Mouse (Mus musculus): ENCODE measurements around the gene Cbx8. TPM values are rescaled to one million over a fixed set of nuclear protein-coding genes. Genes with fewer than 3 reads are reported as not detected.
A peak's percentile ranks its signal among the peaks of the same experiment; 100 is the strongest.

Gene Cbx8
- polyA plus RNA-seq, 1 experiment from 2014 or later = 9.8 TPM

DNA sequence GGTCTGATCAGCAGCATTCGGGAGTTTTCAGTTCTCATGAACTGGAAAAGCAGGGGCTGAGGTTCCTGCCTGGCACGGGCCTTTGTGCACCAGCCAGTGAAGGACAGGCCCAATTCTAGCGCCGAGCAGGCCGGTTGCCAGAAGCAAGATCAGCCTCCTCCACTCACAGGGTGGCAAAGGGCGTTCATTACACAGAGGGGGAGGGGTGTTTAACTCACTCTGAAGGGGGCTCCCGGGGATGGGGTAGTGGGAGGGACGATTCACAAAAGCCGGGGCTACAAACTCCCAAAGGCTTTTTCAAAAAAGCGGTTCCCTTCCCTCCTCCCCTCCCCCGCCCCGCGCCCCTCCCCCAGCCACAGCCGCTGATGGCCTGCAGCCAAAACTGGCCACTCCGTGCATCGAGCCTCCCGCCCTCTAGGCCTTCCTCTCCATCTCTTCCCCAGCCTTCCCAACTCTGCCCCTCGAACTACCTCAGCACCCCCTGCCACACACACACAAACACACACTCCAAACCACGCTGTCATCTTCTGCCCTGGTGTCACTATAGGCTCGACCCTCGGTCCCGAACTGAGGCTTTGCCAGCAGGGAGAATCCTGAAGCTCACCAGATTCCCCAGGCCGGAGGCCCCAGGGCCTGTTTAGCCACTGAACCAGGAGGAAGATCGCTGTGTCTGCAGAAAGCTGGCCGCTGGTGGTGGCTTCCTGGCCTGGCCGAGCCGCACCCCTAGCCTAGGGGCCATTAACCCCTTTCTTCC lies 38.1 kb upstream of the Cbx8 start:
- no peak for DNase-seq (ENCODE audit: low spot score)
- H3K4me2 ChIP-seq (replicated peaks) = peak overlapping the region; percentile 41
- H3K27me3 ChIP-seq (ENCODE audit: control insufficient read depth, insufficient read depth, low read length) = peaks cover 28% of the 10 kb centered on the region
- H3K4me3 ChIP-seq (replicated peaks; ENCODE audit: low read length) = no peak overlapping the region
- peaks cover 29% of the 10 kb centered on the region for H3K36me3 ChIP-seq (replicated peaks; ENCODE audit: control insufficient read depth, insufficient read depth)
- H3K27ac ChIP-seq = peak overlapping the region; percentile 54
- H3K9ac ChIP-seq = peak overlapping the region; percentile 13; the same call in 1 of the 2 replicates
- peak; percentile 79 for ATAC-seq (ENCODE audit: low FRiP score)
- peaks cover 52% of the 10 kb centered on the region for H3K4me1 ChIP-seq (replicated peaks; ENCODE audit: control insufficient read depth, insufficient read depth, low read length)
- no peaks in the 10 kb centered on the region for H3K9me3 ChIP-seq (ENCODE audit: control insufficient read depth, low read length)
- 6% methylated on average over 24 of the region's 27 CpGs for WGBS

- WGBS = 76% methylated on average over 4 of the region's 4 CpGs
- H3K4me3 ChIP-seq (replicated peaks; ENCODE audit: low read length) = no peak overlapping the region
- DNase-seq (ENCODE audit: low spot score) = no peak
- no peak overlapping the region for H3K4me2 ChIP-seq (replicated peaks)
- H3K9me3 ChIP-seq (ENCODE audit: control insufficient read depth, low read length) = no peaks in the 10 kb centered on the region
- peaks cover 29% of the 10 kb centered on the region for H3K36me3 ChIP-seq (replicated peaks; ENCODE audit: control insufficient read depth, insufficient read depth)
- H3K27ac ChIP-seq = no peak overlapping the region
- no peak for ATAC-seq (ENCODE audit: low FRiP score)
- H3K4me1 ChIP-seq (replicated peaks; ENCODE audit: control insufficient read depth, insufficient read depth, low read length) = peaks cover 41% of the 10 kb centered on the region
- H3K27me3 ChIP-seq (ENCODE audit: control insufficient read depth, insufficient read depth, low read length) = peaks cover 25% of the 10 kb centered on the region
- H3K9ac ChIP-seq = no peak overlapping the region
These were observed 37.0 kb upstream of the Cbx8 start for GRCm38 (mm10) chr11:119077755-119078154.

GRCm38 (mm10) chr11:119075805-119076204 lies 35.0 kb upstream of the Cbx8 start:
- Histone ChIP-seq H3K4me3 (replicated peaks; ENCODE audit: low read length) (no peak overlapping the region), H3K27ac (no peak overlapping the region), H3K9me3 (ENCODE audit: control insufficient read depth, low read length) (no peaks in the 10 kb centered on the region), H3K27me3 (ENCODE audit: control insufficient read depth, insufficient read depth, low read length) (peaks cover 6% of the 10 kb centered on the region; the same call in 1 of the 2 replicates), H3K9ac (no peak overlapping the region), H3K4me1 (replicated peaks; ENCODE audit: control insufficient read depth, insufficient read depth, low read length) (peaks cover 21% of the 10 kb centered on the region), H3K4me2 (replicated peaks) (no peak overlapping the region), H3K36me3 (replicated peaks; ENCODE audit: control insufficient read depth, insufficient read depth) (peaks cover 13% of the 10 kb centered on the region)
- ATAC-seq (ENCODE audit: low FRiP score) (no peak), DNase-seq (ENCODE audit: low spot score) (no peak)
- WGBS = 96% methylated on average over 5 of the region's 5 CpGs

GRCm38 (mm10) chr11:119073876-119074433 lies 33.2 kb upstream of the Cbx8 start:
- no peak for DNase-seq (ENCODE audit: low spot score)
- ATAC-seq (ENCODE audit: low FRiP score) = no peak
- Histone ChIP-seq H3K4me2 (replicated peaks) (no peak overlapping the region), H3K27me3 (ENCODE audit: control insufficient read depth, insufficient read depth, low read length) (no peaks in the 10 kb centered on the region), H3K9ac (no peak overlapping the region), H3K9me3 (ENCODE audit: control insufficient read depth, low read length) (no peaks in the 10 kb centered on the region), H3K27ac (no peak overlapping the region), H3K4me1 (replicated peaks; ENCODE audit: control insufficient read depth, insufficient read depth, low read length) (peaks cover 9% of the 10 kb centered on the region), H3K36me3 (replicated peaks; ENCODE audit: control insufficient read depth, insufficient read depth) (0 out of 2 replicates have a peak, but pooled peaks cover 4% of the 10 kb centered on the region), H3K4me3 (replicated peaks; ENCODE audit: low read length) (no peak overlapping the region)
- 72% methylated on average over 6 of the region's 6 CpGs for WGBS

DNA sequence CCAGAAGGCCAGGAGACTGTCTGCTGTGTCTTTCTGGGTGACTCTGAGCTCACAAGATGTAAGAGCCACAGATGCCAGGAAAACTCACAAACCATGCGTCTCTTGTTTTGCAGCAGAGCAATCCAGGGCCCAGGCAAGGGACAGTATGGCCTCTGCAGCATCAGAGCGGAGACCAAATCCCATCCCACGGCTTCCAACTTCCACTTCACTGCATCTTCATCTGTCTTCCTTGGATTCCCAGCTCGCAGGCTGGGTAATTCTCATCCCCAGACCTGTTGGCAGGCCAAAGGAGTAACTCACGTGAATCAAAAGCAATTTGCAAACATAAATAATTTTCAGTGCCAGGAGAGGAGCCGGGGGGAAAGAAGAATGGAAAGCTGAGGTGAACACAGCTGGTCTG lies 32.2 kb upstream of the Cbx8 start:
- no peak for ATAC-seq (ENCODE audit: low FRiP score)
- Histone ChIP-seq H3K27me3 (ENCODE audit: control insufficient read depth, insufficient read depth, low read length) (no peaks in the 10 kb centered on the region), H3K4me3 (replicated peaks; ENCODE audit: low read length) (no peak overlapping the region), H3K27ac (no peak overlapping the region), H3K9me3 (ENCODE audit: control insufficient read depth, low read length) (no peaks in the 10 kb centered on the region), H3K4me1 (replicated peaks; ENCODE audit: control insufficient read depth, insufficient read depth, low read length) (no peaks in the 10 kb centered on the region), H3K36me3 (replicated peaks; ENCODE audit: control insufficient read depth, insufficient read depth) (0 out of 2 replicates have a peak, but pooled peaks cover 4% of the 10 kb centered on the region), H3K4me2 (replicated peaks) (no peak overlapping the region), H3K9ac (no peak overlapping the region)
- no peak for DNase-seq (ENCODE audit: low spot score)
- 49% methylated on average over 6 of the region's 6 CpGs for whole genome bisulfite sequencing

DNA sequence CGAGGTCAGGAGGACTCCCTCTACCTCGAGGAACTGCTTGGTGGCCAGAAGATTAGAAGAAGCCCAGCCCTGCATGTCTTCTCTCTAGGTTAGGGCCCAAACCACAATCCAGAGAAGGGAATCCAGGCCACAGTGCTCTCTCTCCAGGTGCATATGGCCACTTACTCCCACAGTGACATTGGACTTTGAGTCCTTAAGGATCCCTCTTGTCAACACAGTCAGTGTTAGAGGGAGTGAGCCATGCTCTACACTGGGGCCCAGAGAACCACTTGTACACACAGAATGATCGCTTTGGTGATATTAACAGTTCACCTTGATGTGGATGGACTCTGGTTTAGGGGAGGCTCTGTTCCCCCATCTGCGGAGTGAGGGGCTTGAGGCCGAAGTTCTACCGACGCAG lies 31.5 kb upstream of the Cbx8 start:
- ATAC-seq (ENCODE audit: low FRiP score) (no peak), DNase-seq (ENCODE audit: low spot score) (no peak)
- Histone ChIP-seq H3K27ac (no peak overlapping the region), H3K9me3 (ENCODE audit: control insufficient read depth, low read length) (no peaks in the 10 kb centered on the region), H3K9ac (no peak overlapping the region), H3K4me2 (replicated peaks) (no peak overlapping the region), H3K36me3 (replicated peaks; ENCODE audit: control insufficient read depth, insufficient read depth) (no peaks in the 10 kb centered on the region), H3K27me3 (ENCODE audit: control insufficient read depth, insufficient read depth, low read length) (no peaks in the 10 kb centered on the region), H3K4me1 (replicated peaks; ENCODE audit: control insufficient read depth, insufficient read depth, low read length) (no peaks in the 10 kb centered on the region), H3K4me3 (replicated peaks; ENCODE audit: low read length) (no peak overlapping the region)
- 87% methylated on average over 7 of the region's 7 CpGs for WGBS

GRCm38 (mm10) chr11:119066841-119067240 lies 26.1 kb upstream of the Cbx8 start:
- H3K4me3 ChIP-seq (replicated peaks; ENCODE audit: low read length) = no peak overlapping the region
- ATAC-seq (ENCODE audit: low FRiP score) (no peak), DNase-seq (ENCODE audit: low spot score) (no peak)
- H3K4me2 ChIP-seq (replicated peaks) = no peak overlapping the region
- 73% methylated on average over 8 of the region's 8 CpGs for WGBS
- peaks cover 7% of the 10 kb centered on the region; the same call in 1 of the 2 replicates for H3K27me3 ChIP-seq (ENCODE audit: control insufficient read depth, insufficient read depth, low read length)
- H3K9ac ChIP-seq = no peak overlapping the region
- no peak overlapping the region for H3K27ac ChIP-seq
- H3K36me3 ChIP-seq (replicated peaks; ENCODE audit: control insufficient read depth, insufficient read depth) = no peaks in the 10 kb centered on the region
- no peaks in the 10 kb centered on the region for H3K4me1 ChIP-seq (replicated peaks; ENCODE audit: control insufficient read depth, insufficient read depth, low read length)
- no peaks in the 10 kb centered on the region for H3K9me3 ChIP-seq (ENCODE audit: control insufficient read depth, low read length)

DNA sequence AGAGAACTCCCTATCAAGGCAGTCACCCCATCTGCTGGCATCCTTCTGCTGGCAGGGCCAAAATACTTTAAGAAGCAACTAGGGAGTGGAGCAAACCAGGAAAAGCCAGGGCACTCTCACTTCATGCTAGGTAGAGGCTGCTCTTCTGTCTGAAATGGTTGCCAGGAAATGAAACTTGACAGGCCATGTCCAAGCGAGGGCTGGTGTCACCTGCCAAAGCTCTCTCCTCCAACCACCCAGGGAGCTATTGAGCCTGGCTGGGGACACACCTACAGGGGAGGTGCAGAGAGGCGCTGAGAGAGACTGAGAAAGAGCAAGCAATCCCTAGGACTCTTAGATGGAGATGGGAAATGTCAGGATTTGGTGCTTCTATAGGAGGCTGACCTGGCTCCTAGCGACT lies 18.5 kb upstream of the Cbx8 start:
- H3K27me3 ChIP-seq (ENCODE audit: control insufficient read depth, insufficient read depth, low read length) = peaks cover 56% of the 10 kb centered on the region

DNA sequence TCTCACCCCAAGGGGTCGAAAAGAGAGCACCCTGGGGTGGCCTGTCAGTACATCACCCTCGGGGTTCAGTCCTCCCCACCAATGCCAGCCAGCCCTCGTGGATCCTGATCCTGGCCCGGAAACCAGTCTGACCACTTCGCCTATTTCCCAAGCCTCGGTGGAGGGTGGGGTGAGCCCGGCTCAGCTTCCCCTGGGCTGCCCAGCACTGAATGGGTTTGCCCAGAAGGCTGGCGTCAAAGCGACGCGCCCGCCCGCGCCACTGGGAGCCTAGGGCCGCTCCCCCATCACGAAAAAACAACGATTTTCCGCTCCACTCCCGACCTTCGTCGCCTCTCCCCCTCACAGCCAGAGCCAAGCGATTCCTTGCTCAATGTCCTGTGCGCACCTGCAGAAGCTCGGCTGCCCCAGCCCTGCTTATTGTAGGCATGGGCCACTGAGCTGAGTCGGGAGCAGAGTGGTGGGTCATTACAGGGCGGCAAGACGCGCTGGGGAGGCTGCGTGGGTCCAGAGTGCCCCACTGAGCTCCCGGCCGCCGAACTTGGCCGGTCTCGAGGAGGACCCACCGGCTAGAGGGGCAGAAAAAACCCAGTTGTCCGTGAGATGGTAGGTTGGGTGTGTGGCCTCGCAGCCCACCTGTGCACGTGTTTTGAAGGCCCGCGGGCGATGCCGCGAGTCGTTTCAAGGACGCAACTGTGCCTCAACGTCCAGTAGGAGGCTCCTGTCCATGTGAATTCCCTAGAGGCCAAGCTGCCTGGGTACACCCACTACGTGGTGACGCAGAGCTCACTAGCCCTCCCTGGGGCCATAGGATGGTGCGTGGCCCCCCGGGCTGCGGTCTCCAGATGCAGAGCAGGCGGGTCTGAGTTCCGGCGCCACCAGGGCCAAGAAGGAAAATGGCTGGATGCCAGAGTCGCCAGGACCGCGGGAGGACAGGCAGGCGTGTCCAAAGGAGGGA lies 17.5 kb upstream of the Cbx8 start:
- peaks cover 58% of the 10 kb centered on the region for H3K27me3 ChIP-seq (ENCODE audit: control insufficient read depth, insufficient read depth, low read length)
- H3K9me3 ChIP-seq (ENCODE audit: control insufficient read depth, low read length) = no peaks in the 10 kb centered on the region
- peaks cover 49% of the 10 kb centered on the region for H3K4me1 ChIP-seq (replicated peaks; ENCODE audit: control insufficient read depth, insufficient read depth, low read length)
- H3K4me2 ChIP-seq (replicated peaks) = peak overlapping the region; percentile 97
- DNase-seq (ENCODE audit: low spot score) (peak; percentile 32), ATAC-seq (ENCODE audit: low FRiP score) (no peak)
- peak overlapping the region; percentile 15 for H3K4me3 ChIP-seq (replicated peaks; ENCODE audit: low read length)
- no peaks in the 10 kb centered on the region for H3K36me3 ChIP-seq (replicated peaks; ENCODE audit: control insufficient read depth, insufficient read depth)
- 0 out of 2 replicates have a peak overlapping the region, but pooled peaks have one; percentile 9 for H3K9ac ChIP-seq
- no peak overlapping the region for H3K27ac ChIP-seq
- WGBS = 3% methylated on average over 58 of the region's 58 CpGs

More for the DNA sequence above, 18.5 kb upstream of the Cbx8 start:
- no peaks in the 10 kb centered on the region for H3K36me3 ChIP-seq (replicated peaks; ENCODE audit: control insufficient read depth, insufficient read depth)
- H3K9ac ChIP-seq = no peak overlapping the region
- no peaks in the 10 kb centered on the region for H3K9me3 ChIP-seq (ENCODE audit: control insufficient read depth, low read length)
- no peak overlapping the region for H3K4me3 ChIP-seq (replicated peaks; ENCODE audit: low read length)
- peaks cover 42% of the 10 kb centered on the region for H3K4me1 ChIP-seq (replicated peaks; ENCODE audit: control insufficient read depth, insufficient read depth, low read length)
- no peak for ATAC-seq (ENCODE audit: low FRiP score)
- H3K4me2 ChIP-seq (replicated peaks) = no peak overlapping the region
- no peak for DNase-seq (ENCODE audit: low spot score)
- no peak overlapping the region for H3K27ac ChIP-seq
- WGBS = 5% methylated on average over 3 of the region's 3 CpGs

Measured in hindbrain, embryonic 14.5 days (tissue).